Mouse (Mus musculus): ENCODE results near the gene Fyco1. TPM values are rescaled to one million over a fixed set of nuclear protein-coding genes. Genes with fewer than 3 reads are reported as not detected.
"Not testable (repeated sequence)": the region's sequence is repeated elsewhere in the genome, so short reads cannot be mapped to it uniquely, and the experiment has no call there.

The Fyco1 gene
- total RNA-seq, 2 experiments from 2014 or later, result 262 to 274 TPM

DNA sequence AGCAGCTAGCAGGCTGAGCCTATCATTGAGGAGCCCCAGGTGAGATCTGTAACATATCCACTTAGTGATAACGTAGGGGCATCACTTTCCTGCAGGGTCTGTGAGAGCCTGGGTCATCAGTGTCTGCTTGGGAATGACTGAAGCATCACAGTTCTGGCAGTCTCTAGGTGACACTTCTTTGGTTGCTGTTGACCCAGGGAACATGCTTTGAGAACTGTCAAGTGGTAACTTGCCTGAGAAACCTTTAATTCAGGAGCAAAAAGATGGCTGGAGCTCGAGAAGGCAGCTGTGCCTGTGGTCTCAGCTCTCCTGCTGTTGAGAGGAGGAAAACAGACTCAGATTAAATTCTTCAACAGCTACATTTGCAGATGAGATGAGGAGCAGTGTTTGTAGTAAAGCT is 94.4 kb downstream of the Fyco1 start:
- intact Hi-C loops (cut with DNase I), result no loop called here

DNA sequence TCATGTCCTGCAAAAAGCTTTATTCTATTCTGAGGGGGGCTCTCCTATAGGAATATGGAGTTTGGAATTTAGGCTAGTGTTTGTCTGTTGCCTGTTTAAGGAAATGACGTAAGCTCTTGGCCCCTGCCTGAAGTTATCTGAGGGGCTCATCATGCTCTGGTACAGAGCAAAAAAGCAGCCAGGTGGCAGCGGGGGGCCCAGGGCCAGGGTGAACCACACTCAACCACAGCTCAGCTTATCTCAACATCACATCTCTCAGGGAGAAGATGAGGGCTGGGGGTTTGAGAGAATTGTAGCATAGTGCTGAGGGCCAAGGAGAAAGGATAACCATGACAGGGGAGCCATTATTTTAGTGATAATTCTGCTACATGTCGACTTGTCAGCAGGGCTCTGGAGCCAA is 94.9 kb downstream of the Fyco1 start:
- intact Hi-C loops (cut with DNase I), result no loop called here

More for the DNA sequence above, 94.4 kb downstream of the Fyco1 start:
- DNase-seq (ENCODE audit: low spot score), result no peak

DNA sequence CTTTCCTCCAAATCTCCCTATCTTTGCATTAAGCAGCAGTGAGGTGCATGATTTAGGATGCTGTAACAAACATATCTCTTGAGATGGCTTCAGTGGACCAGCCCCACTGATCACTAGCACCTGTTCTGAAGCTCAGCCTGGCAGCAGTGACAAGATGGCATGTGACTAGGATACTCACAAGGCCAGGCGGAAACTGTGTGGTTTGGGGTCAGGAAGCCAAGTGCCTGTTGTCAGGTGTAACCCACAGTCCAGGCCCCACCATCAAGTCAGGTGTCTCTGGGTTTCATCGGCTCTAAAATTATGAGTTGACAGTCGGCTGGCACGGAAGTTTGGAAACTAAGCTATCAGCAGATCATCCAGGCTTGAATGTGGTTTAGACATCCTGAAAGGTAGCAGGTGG is 97.4 kb downstream of the Fyco1 start:
- no peak for DNase-seq (ENCODE audit: low spot score)
- intact Hi-C loops (cut with DNase I), result no loop called here

More for the DNA sequence above, 94.9 kb downstream of the Fyco1 start:
- no peak for DNase-seq (ENCODE audit: low spot score)

DNA sequence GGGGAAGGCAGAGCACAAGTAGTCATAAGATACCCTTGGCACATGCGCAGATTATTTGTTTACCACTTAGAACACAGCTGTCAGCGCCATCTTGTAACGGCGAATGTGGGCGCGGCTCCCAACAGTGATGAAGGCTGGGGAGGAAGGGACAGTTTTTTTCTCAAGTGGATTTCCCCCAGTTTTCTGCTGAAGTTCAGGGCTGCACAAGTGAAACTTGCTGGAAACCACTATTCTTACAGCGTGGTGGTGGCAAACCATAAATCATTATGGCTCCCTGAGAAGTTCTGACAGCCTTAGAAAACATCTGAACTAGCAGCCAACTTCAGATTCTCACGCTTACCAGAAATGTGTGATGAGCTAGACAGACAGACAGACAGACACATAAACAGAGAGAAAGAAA is 102.0 kb downstream of the Fyco1 start:
- intact Hi-C loops (cut with DNase I); DNase-seq (ENCODE audit: low spot score): not testable (repeated sequence)

DNA sequence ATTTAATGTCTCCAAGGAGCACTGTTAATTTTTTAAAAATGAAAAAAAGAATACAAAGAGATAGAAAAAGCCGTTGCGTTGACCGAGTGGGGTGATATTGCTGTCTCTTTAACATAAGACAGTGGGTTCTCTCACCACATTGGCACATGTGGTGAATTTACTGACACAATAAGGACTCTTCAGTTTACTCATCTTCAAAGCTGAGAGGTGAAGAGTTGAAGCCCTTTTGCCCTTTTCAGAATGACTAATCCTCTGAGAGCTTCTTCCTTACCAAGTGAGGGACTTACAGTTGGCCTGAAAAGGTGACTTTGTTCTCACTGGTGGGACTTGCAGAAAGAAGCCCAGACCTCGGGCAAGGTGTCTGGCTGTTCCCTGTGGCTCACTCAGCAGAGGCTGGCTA is 110.9 kb downstream of the Fyco1 start:
- intact Hi-C loops (cut with DNase I), result no loop called here
- DNase-seq (ENCODE audit: low spot score), result no peak

Other genes starting within 250 kb of the Fyco1 start
- not detected for gene Slc6a20b, start 219.3 kb downstream of the Fyco1 start, total RNA-seq (2021)
- not detected for gene Ccr9, start 173.5 kb downstream of the Fyco1 start, total RNA-seq (2021)
- gene Slc6a20a, start 173.0 kb downstream of the Fyco1 start, total RNA-seq (2021), result not detected
- gene Lztfl1, start 134.2 kb downstream of the Fyco1 start, total RNA-seq (2021), result 10 to 100 TPM; 38.0 to 40.7 TPM
- gene Cxcr6, start 45.4 kb downstream of the Fyco1 start, total RNA-seq (2021), result under 1 TPM in 1 of 2 experiments, not detected in 1; 0.21 TPM
- not detected for gene Xcr1, start 10.1 kb upstream of the Fyco1 start, total RNA-seq (2021)
- gene Ccr1, start 116.8 kb upstream of the Fyco1 start, total RNA-seq (2021), result 1 to 10 TPM; 1.1 to 1.3 TPM
- not detected for gene Ccr1l1, start 126.5 kb upstream of the Fyco1 start, total RNA-seq (2021)
- gene Ccr3, start 170.1 kb upstream of the Fyco1 start, total RNA-seq (2021), result not detected